ENCODE assay signal across 9 mouse cellular contexts in the genomic region with DNA sequence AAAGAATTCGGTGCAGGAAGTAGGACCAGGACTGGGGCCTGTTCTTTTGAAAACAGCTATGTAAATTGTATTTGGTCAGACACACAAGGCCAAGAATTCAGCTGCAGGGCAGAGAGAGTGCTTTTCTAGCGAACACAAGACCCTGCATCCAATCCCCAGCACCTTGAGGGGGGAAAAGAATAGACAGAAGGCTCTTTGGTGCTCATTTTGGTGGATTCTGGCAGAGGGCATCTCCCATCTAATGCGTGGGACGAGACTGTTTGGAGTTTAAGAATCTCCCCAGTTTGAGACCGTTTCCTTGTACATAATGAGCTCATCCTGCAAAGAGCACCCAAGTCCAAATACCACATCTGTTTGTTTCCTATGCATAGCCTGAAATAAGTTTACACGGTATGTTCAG. TPM values are rescaled to one million over a fixed set of nuclear protein-coding genes. Genes with fewer than 3 reads are reported as not detected.
DNase-seq lines count a peak whose midpoint lies in the region; ATAC-seq and TF ChIP-seq lines count a peak whose summit lies in the region.
"Had no signal": no experiment of that assay in that cellular context is flagged by ENCODE, and none has a peak within 500 bp of the region (broad histone marks: within the 10 kb centered on the region; RNA-seq: fewer than 3 reads in every experiment).

No protein-coding gene starts in this region.

- H3K36me3 ChIP-seq in kidney, embryonic 15.5 days, result no peaks in the 10 kb centered on the region
- no peaks in the 10 kb centered on the region for H3K36me3 ChIP-seq in embryonic facial prominence, embryonic 12.5 days
- H3K36me3 ChIP-seq in hindbrain, postnatal 0 days (ENCODE audit: insufficient read depth, low read length), result no peaks in the 10 kb centered on the region
- no peaks in the 10 kb centered on the region for H3K36me3 ChIP-seq in midbrain, embryonic 14.5 days (ENCODE audit: control insufficient read depth, insufficient read depth, low read length)

- WGBS in kidney, embryonic 15.5 days, result 64% methylated on average over 6 of the region's 6 CpGs
- WGBS in embryonic facial prominence, embryonic 12.5 days, result 37% methylated on average over 6 of the region's 6 CpGs
- WGBS in hindbrain, postnatal 0 days, result 49% methylated on average over 6 of the region's 6 CpGs
- 62% methylated on average over 6 of the region's 6 CpGs for WGBS in midbrain, embryonic 14.5 days

- H3K9me3 ChIP-seq in kidney, embryonic 15.5 days (replicated peaks), result no peaks in the 10 kb centered on the region
- no peaks in the 10 kb centered on the region for H3K9me3 ChIP-seq in embryonic facial prominence, embryonic 12.5 days
- H3K9me3 ChIP-seq in hindbrain, postnatal 0 days (ENCODE audit: low read length), result no peaks in the 10 kb centered on the region
- no peaks in the 10 kb centered on the region for H3K9me3 ChIP-seq in midbrain, embryonic 14.5 days (ENCODE audit: control insufficient read depth, low read length)

- H3K27me3 ChIP-seq in kidney, embryonic 15.5 days, result no peaks in the 10 kb centered on the region
- no peaks in the 10 kb centered on the region for H3K27me3 ChIP-seq in embryonic facial prominence, embryonic 12.5 days
- H3K27me3 ChIP-seq in hindbrain, postnatal 0 days (ENCODE audit: insufficient read depth, low read length), result no peaks in the 10 kb centered on the region
- H3K27me3 ChIP-seq in midbrain, embryonic 14.5 days (ENCODE audit: control insufficient read depth, insufficient read depth, low read length), result no peaks in the 10 kb centered on the region
- H3K27me3 ChIP-seq: Patski had no signal

- DNase-seq in kidney, postnatal 4 days, result no peak
- no peak for DNase-seq in hindbrain, postnatal 0 days (ENCODE audit: low spot score)
- DNase-seq in midbrain, embryonic 14.5 days, result peak; percentile 30
- DNase-seq in adrenal gland, adult 18-20 months (ENCODE audit: low spot score in 2 of 2), result no peak
- no peak for DNase-seq in retina, embryonic 14.5 days (ENCODE audit: low spot score)

- no peak overlapping the region for H3K4me2 ChIP-seq in kidney, embryonic 15.5 days
- no peak overlapping the region for H3K4me2 ChIP-seq in embryonic facial prominence, embryonic 12.5 days (replicated peaks)
- no peak overlapping the region for H3K4me2 ChIP-seq in hindbrain, postnatal 0 days (ENCODE audit: low read depth, low read length)
- no peak overlapping the region for H3K4me2 ChIP-seq in midbrain, embryonic 14.5 days (ENCODE audit: low read length)

- no peak overlapping the region for H3K9ac ChIP-seq in kidney, embryonic 15.5 days
- no peak overlapping the region for H3K9ac ChIP-seq in embryonic facial prominence, embryonic 12.5 days
- no peak overlapping the region for H3K9ac ChIP-seq in hindbrain, postnatal 0 days (replicated peaks; ENCODE audit: low read length)
- no peak overlapping the region for H3K9ac ChIP-seq in midbrain, embryonic 14.5 days (replicated peaks; ENCODE audit: low read length)

- peaks cover 43% of the 10 kb centered on the region for H3K4me1 ChIP-seq in kidney, embryonic 15.5 days
- H3K4me1 ChIP-seq in embryonic facial prominence, embryonic 12.5 days, result peaks cover 28% of the 10 kb centered on the region
- peaks cover 11% of the 10 kb centered on the region; the same call in 1 of the 2 replicates for H3K4me1 ChIP-seq in hindbrain, postnatal 0 days (ENCODE audit: insufficient read depth, low read length)
- peaks cover 13% of the 10 kb centered on the region; the same call in 1 of the 2 replicates for H3K4me1 ChIP-seq in midbrain, embryonic 14.5 days (ENCODE audit: control insufficient read depth, insufficient read depth, low read length)

- H3K4me3 ChIP-seq in kidney, embryonic 15.5 days (replicated peaks), result no peak overlapping the region
- no peak overlapping the region for H3K4me3 ChIP-seq in embryonic facial prominence, embryonic 12.5 days
- H3K4me3 ChIP-seq in hindbrain, postnatal 0 days (ENCODE audit: low read length), result no peak overlapping the region
- no peak overlapping the region for H3K4me3 ChIP-seq in midbrain, embryonic 14.5 days (replicated peaks; ENCODE audit: low read depth, low read length)

- peak overlapping the region; percentile 60 for H3K27ac ChIP-seq in kidney, embryonic 15.5 days
- H3K27ac ChIP-seq in embryonic facial prominence, embryonic 12.5 days, result peak overlapping the region; percentile 78
- H3K27ac ChIP-seq in hindbrain, postnatal 0 days, result peak overlapping the region; percentile 61; the same call in 1 of the 2 replicates
- H3K27ac ChIP-seq in midbrain, embryonic 14.5 days (replicated peaks; ENCODE audit: low read depth, low read length), result peak overlapping the region; percentile 50; the same call in 1 of the 2 replicates

- no peak for ATAC-seq in kidney, embryonic 15.5 days (replicated peaks; ENCODE audit: low FRiP score)
- ATAC-seq in embryonic facial prominence, embryonic 12.5 days (ENCODE audit: insufficient number of reproducible peaks, insufficient read depth, low FRiP score, low TSS enrichment), result no peak
- no peak for ATAC-seq in hindbrain, postnatal 0 days
- ATAC-seq in midbrain, embryonic 14.5 days (ENCODE audit: low FRiP score, low TSS enrichment), result no peak
- ATAC-seq in inflammation-experienced regulatory T-cells, adult 6 months, result no peak

- no peak for TF ChIP-seq CTCF in hindbrain, postnatal 0 days (IDR thresholded peaks at IDR 0.05; ENCODE audit: low read depth)

RNA-seq across cellular contexts. Expression of gene Gm42791, which starts 28.6 kb away (rescaled TPM):
- polyA plus RNA-seq in kidney, embryonic 15.5 days (2015; fragmentation: Nextera tagmentation; extraction: Ambion mirVana), result 3.2 TPM in 1 of 2 replicates, not detected in the other
- 3.4 and 4.0 TPM in 2 replicates for polyA plus RNA-seq in embryonic facial prominence, embryonic 12.5 days (2016; fragmentation: Nextera tagmentation; extraction: Ambion mirVana)
- total RNA-seq in hindbrain, postnatal 0 days (2014; rRNA removed), result not detected in 2 replicates
- polyA plus RNA-seq in hindbrain, postnatal 0 days (2015; fragmentation: Nextera tagmentation; extraction: Ambion mirVana), result 1.6 and 6.1 TPM in 2 replicates
- not detected in 2 replicates for polyA plus RNA-seq in midbrain, embryonic 14.5 days (2014; fragmentation: Nextera tagmentation; extraction: Ambion mirVana)
- total RNA-seq in adrenal gland, adult 18-20 months (2021), result 1 to 10 TPM; 3.4 to 8.0 TPM
- polyA plus RNA-seq in inflammation-experienced regulatory T-cells, adult 6 months (2017; shearing (Covaris generic)), result not detected
- polyA plus RNA-seq: Patski had no signal

RNA-seq across cellular contexts. Expression of gene Katnal1, which starts 37.3 kb away (rescaled TPM):
- polyA plus RNA-seq in kidney, embryonic 15.5 days (2015; fragmentation: Nextera tagmentation; extraction: Ambion mirVana), result 10.1 and 13.7 TPM in 2 replicates
- 25.4 and 25.7 TPM in 2 replicates for polyA plus RNA-seq in embryonic facial prominence, embryonic 12.5 days (2016; fragmentation: Nextera tagmentation; extraction: Ambion mirVana)
- 33.7 and 34.3 TPM in 2 replicates for total RNA-seq in hindbrain, postnatal 0 days (2014; rRNA removed)
- 23.8 and 28.1 TPM in 2 replicates for polyA plus RNA-seq in hindbrain, postnatal 0 days (2015; fragmentation: Nextera tagmentation; extraction: Ambion mirVana)
- polyA plus RNA-seq in midbrain, embryonic 14.5 days (2014; fragmentation: Nextera tagmentation; extraction: Ambion mirVana), result 30.9 and 42.8 TPM in 2 replicates
- 1 to 10 TPM; 5.8 to 8.3 TPM for total RNA-seq in adrenal gland, adult 18-20 months (2021)
- polyA plus RNA-seq in inflammation-experienced regulatory T-cells, adult 6 months (2017; shearing (Covaris generic)), result 1 to 10 TPM; 2.1 to 3.7 (median 3.7) TPM
